Mouse (Mus musculus) forebrain, embryonic 16.5 days (tissue): ENCODE results near the gene Adsl. TPM values are rescaled to one million over a fixed set of nuclear protein-coding genes. Genes with fewer than 3 reads are reported as not detected.
A peak's percentile ranks its signal among the peaks of the same experiment; 100 is the strongest.

Experiments
- ATAC-seq: fragments of 200-750 bp; cut with Nextera tagmentation; 2 replicates; pipeline ENCODE4 v1.8.0; 2017; ENCODE audit warnings: mild to moderate bottlenecking, moderate library complexity
- H3K27ac ChIP-seq: fragments of 300-500 bp; sonication (generic); 2 replicates; pipeline ENCODE4 v1.5.1; 2014; ENCODE audit warnings: low read length, control low read depth
- H3K27me3 ChIP-seq: fragments of 300-500 bp; sonication (generic); replicated peaks from 2 replicates; pipeline ENCODE4 v1.6.1; 2014; ENCODE audit warnings: low read length; ENCODE audit not compliant: control insufficient read depth, insufficient read depth
- H3K36me3 ChIP-seq: fragments of 300-500 bp; sonication (generic); 2 replicates; pipeline ENCODE4 v1.6.1; 2014; ENCODE audit not compliant: control insufficient read depth, insufficient read depth
- H3K4me1 ChIP-seq: fragments of 300-500 bp; sonication (generic); replicated peaks from 2 replicates; pipeline ENCODE4 v1.6.1; 2014; ENCODE audit warnings: low read length; ENCODE audit not compliant: control insufficient read depth, insufficient read depth
- H3K4me2 ChIP-seq: fragments of 300-500 bp; sonication (generic); 2 replicates; pipeline ENCODE4 v1.6.1; 2014; ENCODE audit warnings: mild to moderate bottlenecking, low read length, control low read depth
- H3K4me3 ChIP-seq: fragments of 300-500 bp; sonication (generic); replicated peaks from 2 replicates; pipeline ENCODE4 v1.5.1; 2014; ENCODE audit warnings: mild to moderate bottlenecking, low read length, control low read depth
- H3K9ac ChIP-seq: fragments of 300-500 bp; sonication (generic); replicated peaks from 2 replicates; pipeline ENCODE4 v1.6.1; 2014; ENCODE audit warnings: low read depth, low read length, control low read depth
- H3K9me3 ChIP-seq: fragments of 300-500 bp; sonication (generic); 2 replicates; pipeline ENCODE4 v1.6.1; 2016; ENCODE audit warnings: low read length; ENCODE audit not compliant: control insufficient read depth
- WGBS: fragments of 180-500 bp; shearing (Covaris S2); extraction: QIAGEN DNeasy Blood & Tissue Kit; methylation state at CpG from one replicate; pipeline ENCODE4 v1.1.7; 2014; 5-methylcytosine and 5-hydroxymethylcytosine counted together
- microRNA-seq: library from miRNA; unstranded; fragments of <30 nt; microRNA quantifications from one replicate; pipeline ENCODE4, GENCODE M21; 2017
- polyA plus RNA-seq: library from polyadenylated mRNA; unstranded; fragments of >200 nt; fragmentation: Nextera tagmentation; extraction: Ambion mirVana; gene quantifications from 2 replicates; pipeline ENCODE4 v1.2.1, GENCODE M21; 2015

The Adsl gene
- polyA plus RNA-seq, 1 experiment from 2014 or later: 112 TPM

DNA sequence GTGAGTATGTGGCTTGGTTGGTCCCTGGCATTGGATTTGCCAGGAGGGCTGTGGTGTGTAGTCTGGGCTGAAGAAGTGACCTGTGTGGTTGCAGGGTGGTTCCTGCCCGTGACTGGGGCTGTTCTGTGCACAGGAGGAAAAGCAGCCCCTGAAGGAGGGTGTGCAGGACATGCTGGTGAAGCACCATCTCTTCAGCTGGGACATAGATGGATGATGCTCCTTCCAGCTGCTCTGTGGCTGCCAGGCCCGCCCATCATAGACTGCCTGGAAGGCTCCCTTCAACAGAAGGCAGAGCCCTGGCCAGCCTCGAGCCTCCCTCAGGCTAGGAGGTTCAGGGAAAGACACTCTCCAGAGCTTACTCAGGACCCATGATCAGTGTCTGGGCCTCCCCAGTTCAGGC is 63.2 kb downstream of the Adsl start:
- peaks cover 29% of the 10 kb centered on the region for H3K36me3 ChIP-seq
- WGBS: 78% methylated on average over 3 of the region's 3 CpGs

DNA sequence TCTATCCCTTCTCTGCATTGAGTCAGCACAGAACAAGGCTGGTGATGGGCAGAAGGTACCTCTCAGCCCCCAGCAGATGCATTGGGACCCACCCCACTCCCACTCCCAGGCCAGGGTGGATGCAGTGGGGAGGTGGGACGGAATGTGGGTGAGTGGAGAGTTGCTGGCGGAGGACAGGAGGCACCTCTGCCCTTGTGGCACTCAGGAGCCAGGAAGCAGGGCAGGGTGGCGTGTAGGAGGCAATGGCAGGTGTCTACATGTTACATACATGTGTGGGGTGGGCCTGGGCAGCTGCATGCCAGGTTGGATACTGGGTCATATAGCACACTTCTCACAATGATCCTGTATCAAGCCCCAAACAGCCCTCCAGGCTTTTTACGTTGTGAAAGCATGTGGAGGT is 64.1 kb downstream of the Adsl start:
- 87% methylated on average over 4 of the region's 4 CpGs for WGBS
- no peak overlapping the region for H3K4me2 ChIP-seq
- H3K9me3 ChIP-seq: no peaks in the 10 kb centered on the region
- no peaks in the 10 kb centered on the region for H3K4me1 ChIP-seq
- H3K36me3 ChIP-seq: peaks cover 27% of the 10 kb centered on the region
- no peak overlapping the region for H3K27ac ChIP-seq
- H3K9ac ChIP-seq: no peak overlapping the region
- ATAC-seq: no peak
- H3K4me3 ChIP-seq: no peak overlapping the region
- H3K27me3 ChIP-seq: no peaks in the 10 kb centered on the region

More for the DNA sequence above, 63.2 kb downstream of the Adsl start:
- no peak for ATAC-seq
- no peaks in the 10 kb centered on the region for H3K27me3 ChIP-seq
- no peaks in the 10 kb centered on the region for H3K4me1 ChIP-seq
- no peak overlapping the region for H3K4me2 ChIP-seq
- no peak overlapping the region for H3K4me3 ChIP-seq
- no peak overlapping the region for H3K9ac ChIP-seq
- no peaks in the 10 kb centered on the region for H3K9me3 ChIP-seq
- no peak overlapping the region for H3K27ac ChIP-seq

DNA sequence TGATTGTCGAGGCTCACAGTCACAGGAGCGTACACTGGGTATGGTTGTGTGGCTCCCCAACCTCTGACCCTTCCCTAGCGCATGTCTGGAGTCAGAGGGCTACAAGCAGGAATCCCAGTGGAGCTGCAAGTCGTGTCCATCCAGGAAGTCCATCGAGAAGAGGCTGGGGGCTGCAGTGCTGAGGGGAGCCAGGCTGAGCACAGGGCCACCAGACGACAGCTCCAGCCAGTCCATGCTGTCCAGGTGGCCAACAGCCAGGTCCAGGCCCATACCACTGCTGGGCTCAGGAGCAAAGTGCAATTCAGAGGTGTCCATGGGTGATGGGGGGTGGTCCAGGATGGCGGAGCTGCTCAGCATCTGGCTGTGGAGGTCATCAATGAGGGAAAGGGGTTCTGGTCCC is 64.9 kb downstream of the Adsl start:
- Histone ChIP-seq H3K4me1 (no peaks in the 10 kb centered on the region), H3K27me3 (no peaks in the 10 kb centered on the region), H3K4me2 (no peak overlapping the region), H3K27ac (no peak overlapping the region), H3K36me3 (peaks cover 30% of the 10 kb centered on the region), H3K9me3 (no peaks in the 10 kb centered on the region), H3K9ac (no peak overlapping the region), H3K4me3 (no peak overlapping the region)
- 96% methylated on average over 7 of the region's 7 CpGs for WGBS
- ATAC-seq: no peak

DNA sequence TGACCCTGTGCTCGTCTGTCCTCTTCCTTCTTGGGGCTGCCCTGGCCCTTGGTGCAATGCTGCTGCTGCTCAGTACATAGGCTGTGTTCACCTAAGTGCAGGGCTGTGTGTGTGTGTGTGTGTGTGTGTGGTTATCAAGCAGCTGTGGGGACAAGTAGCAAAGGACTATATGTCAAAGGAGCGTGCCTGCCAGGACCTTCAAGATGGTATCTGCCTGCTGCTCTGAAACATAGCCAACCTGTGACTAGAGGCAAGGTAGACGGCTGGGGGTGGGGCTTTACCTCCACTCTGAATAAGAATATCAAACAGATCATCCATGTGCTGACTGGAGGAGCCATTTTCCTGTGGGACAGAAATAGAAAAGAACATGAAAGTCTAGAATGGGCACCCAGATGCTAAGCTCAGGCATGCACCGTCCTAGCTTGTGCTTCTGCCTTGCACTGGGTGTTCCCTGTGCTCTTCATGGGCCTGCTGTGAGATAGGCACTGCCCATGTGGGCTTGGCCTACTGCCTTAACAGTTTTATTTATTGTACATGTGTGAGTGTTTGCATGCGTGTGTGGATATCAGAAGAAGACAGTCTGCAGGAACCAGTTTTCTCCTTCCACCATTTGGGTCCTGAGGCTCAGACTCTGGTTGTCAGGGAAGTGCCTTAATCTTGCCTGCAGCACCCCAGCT is 66.9 kb downstream of the Adsl start:
- no peak overlapping the region for H3K4me2 ChIP-seq
- no peak overlapping the region for H3K27ac ChIP-seq
- H3K4me1 ChIP-seq: no peaks in the 10 kb centered on the region
- ATAC-seq: no peak
- H3K36me3 ChIP-seq: peaks cover 28% of the 10 kb centered on the region
- no peaks in the 10 kb centered on the region for H3K9me3 ChIP-seq
- H3K9ac ChIP-seq: no peak overlapping the region
- WGBS: 94% methylated on average over 5 of the region's 5 CpGs
- H3K27me3 ChIP-seq: no peaks in the 10 kb centered on the region
- H3K4me3 ChIP-seq: no peak overlapping the region

DNA sequence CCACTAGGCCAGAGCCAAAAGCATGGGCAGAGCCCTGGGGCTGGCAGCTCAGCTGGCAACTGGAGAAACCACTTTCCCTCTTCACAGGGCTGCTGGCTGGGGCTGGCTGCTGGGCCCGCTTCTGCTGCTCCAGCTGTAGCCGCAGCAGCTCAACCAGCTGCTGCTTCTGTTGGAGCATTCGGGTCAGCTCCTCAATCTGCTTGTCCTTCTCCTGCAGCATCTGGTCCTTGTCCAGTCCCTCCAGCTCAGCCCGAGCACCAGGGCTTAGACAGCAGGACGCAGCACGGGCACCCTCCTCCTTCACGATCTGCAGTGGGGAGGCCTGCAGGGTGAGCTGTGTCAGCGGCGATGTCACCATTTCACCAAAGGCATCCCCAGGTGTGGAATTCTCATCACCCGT is 68.2 kb downstream of the Adsl start:
- no peaks in the 10 kb centered on the region for H3K9me3 ChIP-seq

DNA sequence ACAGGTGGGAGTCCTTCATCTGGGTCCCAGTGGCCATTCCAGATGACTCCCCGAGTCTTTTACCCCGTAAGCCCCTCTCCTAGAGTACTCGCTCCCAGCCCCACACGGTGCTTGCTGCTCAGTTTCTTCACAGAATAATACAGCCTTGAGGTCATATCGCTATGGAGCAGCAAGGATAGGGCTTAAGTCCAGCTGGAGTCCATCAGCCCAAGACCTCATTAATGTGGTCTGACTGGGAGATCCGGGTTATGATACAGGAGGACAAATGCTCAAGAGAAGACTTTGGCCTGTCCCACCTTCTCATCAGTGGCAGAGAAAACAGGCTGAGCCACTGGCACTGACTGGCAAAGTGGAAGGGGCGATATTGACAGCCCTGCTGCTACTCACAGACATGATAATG is 69.0 kb downstream of the Adsl start:
- no peaks in the 10 kb centered on the region for H3K4me1 ChIP-seq
- H3K9me3 ChIP-seq: no peaks in the 10 kb centered on the region
- H3K9ac ChIP-seq: no peak overlapping the region
- no peak overlapping the region for H3K4me3 ChIP-seq
- no peak overlapping the region for H3K27ac ChIP-seq
- H3K27me3 ChIP-seq: no peaks in the 10 kb centered on the region
- H3K4me2 ChIP-seq: no peak overlapping the region
- peaks cover 24% of the 10 kb centered on the region for H3K36me3 ChIP-seq
- ATAC-seq: no peak
- WGBS: 93% methylated on average over 7 of the region's 7 CpGs

More for the DNA sequence above, 68.2 kb downstream of the Adsl start:
- Histone ChIP-seq H3K4me2 (no peak overlapping the region), H3K4me1 (no peaks in the 10 kb centered on the region), H3K27ac (no peak overlapping the region), H3K36me3 (peaks cover 25% of the 10 kb centered on the region), H3K27me3 (no peaks in the 10 kb centered on the region), H3K9ac (no peak overlapping the region), H3K4me3 (no peak overlapping the region)
- ATAC-seq: no peak
- WGBS: 90% methylated on average over 10 of the region's 10 CpGs

Small RNAs within 50 kb of the gene (microRNA-seq; reads per million reads assigned to microRNA genes)
- gene Mir5113: 13.1 reads per million, percentile 32 among the genes with 10 or more reads in this experiment

Other genes starting within 250 kb of the Adsl start
- 30.2 and 41.6 TPM in 2 replicates for gene Tnrc6b, start 237.2 kb upstream of the Adsl start, polyA plus RNA-seq
- 65.4 and 77.5 TPM in 2 replicates for gene Sgsm3, start 29.3 kb downstream of the Adsl start, polyA plus RNA-seq
- gene Mrtfa, start 242.3 kb downstream of the Adsl start, polyA plus RNA-seq: 22.0 and 28.3 TPM in 2 replicates